Mouse (Mus musculus) testis, postnatal 10 days (tissue): ENCODE measurements around the gene Plscr5.

Source experiments
- DNase-seq: peaks from one replicate; pipeline ENCODE4 v3.0.0; 2021; ENCODE audit warnings: low spot score

The Plscr5 gene

DNA sequence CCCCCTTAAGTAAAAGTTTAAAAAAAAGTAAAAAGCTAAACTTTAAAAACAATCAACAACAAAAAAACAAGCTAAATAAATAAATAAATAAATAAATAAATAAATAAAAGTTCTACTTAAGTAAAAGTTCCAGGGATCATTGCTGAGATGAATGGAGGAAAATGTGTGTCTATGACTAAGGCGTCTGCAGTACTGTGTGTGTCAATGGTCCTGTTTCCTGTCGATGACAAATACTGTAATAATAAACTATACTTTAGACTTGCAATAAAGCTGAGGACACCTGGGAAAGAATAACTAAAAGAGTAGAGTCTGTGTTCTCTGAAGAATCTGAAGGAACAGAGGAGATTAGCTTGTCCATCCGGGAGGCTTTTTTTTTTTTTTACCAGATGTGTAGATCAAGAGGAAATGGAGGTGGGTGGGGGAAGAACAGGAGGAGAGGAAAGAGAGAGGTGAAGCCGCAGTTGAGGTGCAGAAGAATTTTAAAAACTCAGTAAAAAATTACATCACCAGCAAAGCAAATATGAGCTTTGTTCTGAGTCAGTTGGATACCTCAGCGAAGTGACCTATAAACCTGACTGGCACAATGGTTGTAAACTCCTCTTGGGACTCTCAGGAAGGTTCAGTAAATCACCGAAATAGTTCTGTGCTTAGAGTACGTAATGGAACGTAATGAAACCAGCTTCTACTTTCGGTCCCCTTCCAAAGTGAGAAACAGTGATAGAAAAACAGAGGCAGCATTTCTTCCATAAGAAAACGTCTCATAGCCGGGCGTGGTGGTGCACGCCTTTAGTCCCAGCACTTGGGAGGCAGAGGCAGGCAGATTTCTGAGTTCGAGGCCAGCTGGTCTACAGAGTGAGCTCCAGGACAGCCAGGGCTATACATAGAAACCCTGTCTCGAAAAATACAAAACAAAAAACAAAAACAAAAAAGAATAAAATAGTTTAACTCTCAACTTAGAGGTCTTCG lies 36.4 kb downstream of the Plscr5 start:
- no peak for DNase-seq

- DNase-seq = no peak
Observed at GRCm38 (mm10) chr9:92229833-92230205, 37.1 kb downstream of the Plscr5 start.

DNA sequence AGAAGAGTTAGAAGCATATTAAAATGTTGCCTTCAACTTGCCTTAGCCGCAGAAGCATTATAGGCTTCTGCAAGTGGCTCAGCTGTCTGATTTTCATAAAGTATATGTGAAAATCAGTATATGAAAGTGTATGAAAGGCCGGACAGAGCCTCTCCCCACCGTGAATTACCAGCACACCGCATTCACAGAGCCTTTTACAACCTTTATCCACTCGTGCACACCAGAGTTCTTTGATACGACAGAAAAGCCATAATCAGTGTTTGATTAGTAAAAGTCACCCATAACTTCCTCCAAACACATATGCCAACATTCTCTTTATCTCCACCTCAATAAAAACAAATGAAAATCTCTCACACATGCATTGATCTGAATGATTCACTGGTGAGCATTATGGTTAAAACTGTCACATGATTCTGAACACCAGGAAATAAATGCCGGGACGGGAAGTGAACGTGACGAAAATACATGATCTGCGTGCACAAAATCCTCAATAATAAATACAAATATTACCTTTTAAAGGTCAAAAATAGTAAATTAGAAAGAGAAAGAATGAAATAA lies 42.2 kb downstream of the Plscr5 start:
- DNase-seq = no peak

DNA sequence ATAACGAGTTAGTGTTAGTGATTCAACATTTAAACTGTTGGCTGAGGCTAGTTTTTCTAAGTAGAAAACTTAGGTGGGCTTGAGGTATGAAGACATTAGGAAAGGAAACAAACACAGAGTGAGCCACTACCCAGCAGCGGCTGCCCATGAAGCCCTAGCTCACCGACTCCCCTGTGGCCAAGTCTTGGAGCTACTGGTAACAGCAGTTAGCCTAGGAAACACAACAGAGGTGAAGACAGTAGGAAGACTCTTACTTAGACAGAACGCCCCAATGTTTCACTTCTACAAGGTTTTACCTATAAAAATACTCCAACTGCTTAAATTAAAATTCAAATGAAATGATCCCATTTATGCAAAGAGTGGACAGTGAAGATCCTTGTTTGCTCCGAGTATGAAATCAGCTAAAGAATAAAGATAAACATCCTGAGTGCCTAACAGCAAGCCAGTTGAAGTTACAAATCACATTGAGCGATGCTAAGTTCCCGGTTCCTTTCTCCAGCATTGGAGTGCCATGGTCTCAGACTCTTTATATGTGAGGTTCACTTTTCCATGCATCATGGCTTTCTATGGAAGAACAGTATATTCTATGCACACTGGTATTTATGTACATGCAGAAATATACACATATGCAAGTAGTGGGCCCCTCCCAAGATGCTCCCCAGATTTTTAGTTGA lies 56.2 kb downstream of the Plscr5 start:
- no peak for DNase-seq

DNA sequence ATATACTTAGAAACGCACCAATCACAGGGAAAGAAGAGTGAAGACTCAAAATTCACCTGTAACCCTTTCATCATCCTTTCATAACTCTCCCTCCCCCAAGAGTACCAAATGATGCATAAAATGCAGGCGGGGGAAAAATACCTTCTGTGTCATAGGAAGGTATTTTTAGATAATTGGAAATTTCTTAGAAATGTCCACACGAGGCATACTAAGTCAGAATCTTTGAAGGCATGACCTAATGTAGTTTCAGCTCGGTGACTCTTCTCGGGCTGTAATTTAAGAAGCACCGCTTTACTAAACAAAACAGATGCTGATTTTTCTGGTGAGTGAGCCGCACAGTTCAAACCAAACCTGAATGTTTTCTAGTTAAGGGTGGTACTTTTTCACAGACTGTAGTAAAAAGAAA lies 56.7 kb downstream of the Plscr5 start, which contains the start of gene Plscr1:
Gene Plscr1, plus strand, starts transcription at position 304 of the 406 bp plus-strand sequence.
- no peak for DNase-seq

DNA sequence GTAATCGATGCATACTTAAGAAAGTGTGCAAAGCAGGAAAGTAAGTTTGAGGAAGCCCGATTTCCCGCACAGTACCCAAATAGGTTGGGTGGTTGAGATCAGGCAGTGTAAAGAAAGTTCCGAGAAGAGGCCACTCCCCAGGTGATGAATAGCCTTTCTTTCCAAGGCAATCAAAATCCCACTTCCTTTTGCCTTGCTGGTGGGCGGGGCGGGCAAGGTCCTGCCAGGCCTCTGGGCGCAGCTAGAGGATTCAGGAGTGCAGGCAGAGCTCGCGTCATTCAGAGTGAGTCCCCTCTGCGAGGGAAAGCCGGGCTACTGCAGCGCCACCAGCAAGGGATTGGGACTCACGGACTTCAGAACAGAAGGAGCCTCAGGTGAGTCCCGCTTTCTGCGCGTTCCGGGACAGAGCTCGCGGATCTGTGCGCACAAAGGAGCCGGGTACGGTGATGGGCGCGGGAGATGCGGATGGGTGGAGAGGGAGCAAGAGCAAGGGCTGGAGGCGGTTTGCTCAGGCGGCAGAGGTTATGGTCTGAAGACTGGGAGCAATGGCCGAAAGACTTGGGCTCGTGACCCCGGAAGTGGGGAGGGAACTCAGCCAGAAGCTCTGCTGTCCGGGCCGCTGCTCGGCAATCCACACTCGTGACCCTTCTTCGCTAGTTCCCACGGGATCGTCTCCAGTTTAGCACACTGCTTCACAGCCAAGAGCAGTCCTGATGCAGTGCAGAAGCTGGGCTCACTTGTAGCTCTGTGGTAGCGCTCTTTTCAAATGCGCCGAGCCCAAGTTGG lies 57.4 kb downstream of the Plscr5 start:
- DNase-seq = peak; percentile 77

GRCm38 (mm10) chr9:92252718-92253117 lies 60.0 kb downstream of the Plscr5 start:
- no peak for DNase-seq

DNA sequence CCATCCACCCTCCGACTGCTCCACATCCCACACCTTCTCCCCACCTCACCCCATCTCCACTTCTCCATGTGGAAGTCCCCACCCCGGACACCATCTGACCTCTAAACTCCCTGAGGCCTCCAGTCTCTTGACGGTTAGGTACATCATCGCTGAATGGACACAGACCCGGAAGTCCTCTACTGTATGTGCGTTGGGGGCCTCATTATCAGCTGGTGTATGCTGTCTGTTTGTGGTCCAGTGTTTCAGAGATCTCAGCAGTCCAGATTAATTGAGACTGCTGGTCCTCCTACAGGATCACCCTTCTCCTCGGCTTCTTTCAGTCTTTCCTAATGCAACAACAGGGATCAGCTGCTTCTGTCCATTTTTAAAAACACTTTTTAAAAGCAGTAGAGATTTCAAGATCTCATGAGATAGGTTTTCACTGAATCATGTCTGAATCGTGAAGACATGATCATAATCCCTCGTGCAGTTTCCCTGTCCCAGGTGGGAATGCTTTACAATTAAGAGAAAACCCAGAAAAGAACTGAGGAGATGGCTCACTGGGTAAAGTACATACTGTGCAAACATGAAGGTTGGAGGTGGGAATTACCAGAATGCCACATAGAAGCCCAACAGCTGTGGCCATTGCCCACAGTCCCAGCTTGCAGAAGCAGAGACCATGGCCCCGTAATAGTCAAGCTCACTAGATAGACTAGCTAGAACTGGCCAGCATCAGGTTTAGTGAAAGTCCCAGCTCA lies 61.0 kb downstream of the Plscr5 start:
- DNase-seq = no peak
